Mouse (Mus musculus) heart, adult 2 months (tissue): Measurements from ENCODE around the gene Sowaha.

Experiments used
- CTCF ChIP-seq: fragments of 200-600 bp; IDR thresholded peaks from 2 replicates; pipeline ENCODE4 v1.8.1; 2022; ENCODE audit warnings: antibody characterized with exemption, mild to moderate bottlenecking, moderate library complexity
- POLR2A ChIP-seq: fragments of 200-500 bp; IDR thresholded peaks from 2 replicates; pipeline ENCODE4 v1.6.1; 2011; ENCODE audit warnings: mild to moderate bottlenecking, low read depth, low read length, control low read depth; ENCODE audit not compliant: insufficient read depth

DNA sequence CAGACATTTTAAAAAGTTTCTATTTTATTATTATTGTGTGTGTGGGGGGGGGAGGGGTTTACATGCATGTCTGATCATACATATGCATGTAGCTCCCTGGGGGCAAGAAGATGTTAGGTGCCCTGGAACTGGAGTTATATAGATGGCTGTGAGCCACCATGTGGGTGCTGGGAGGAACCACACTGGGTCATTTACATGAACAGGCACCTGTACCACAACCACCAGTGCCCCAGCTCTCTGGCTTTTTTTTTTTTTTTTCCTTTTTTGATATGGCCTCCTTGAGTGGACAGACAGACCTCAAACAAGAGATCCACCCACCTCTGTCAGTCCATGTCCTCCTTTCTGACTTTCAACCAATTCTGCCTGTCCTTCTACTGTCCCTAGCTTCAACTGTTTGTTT is 50.9 kb downstream of the Sowaha start:
- no peak for TF ChIP-seq CTCF
- TF ChIP-seq POLR2A = no peak
